Comparison of ENCODE assay signal across 8 mouse cellular contexts in genomic region chr6:31079586-31080259, GRCm38 (mm10).
A peak's percentile ranks its signal among the peaks of the same experiment; 100 is the strongest.
DNase-seq lines count a peak whose midpoint lies in the region; ATAC-seq and TF ChIP-seq lines count a peak whose summit lies in the region.

No protein-coding gene starts in this region.

- TF ChIP-seq EP300 in MEL (IDR thresholded peaks at IDR 0.05; ENCODE audit: low read depth in 1 of 2, low read length in 2 of 2), result peak in 1 of 2 experiments; percentile 75; a peak in 2 of 4 replicates

- no peaks in the 10 kb centered on the region for H3K27me3 ChIP-seq in kidney, postnatal 0 days (ENCODE audit: insufficient read depth, low read length)
- no peaks in the 10 kb centered on the region for H3K27me3 ChIP-seq in kidney, embryonic 16.5 days (ENCODE audit: insufficient read depth, low read length)
- no peaks in the 10 kb centered on the region for H3K27me3 ChIP-seq in MEL (ENCODE audit: control insufficient read depth in 1 of 2, insufficient read depth in 2 of 2, low read length in 2 of 2)
- no peaks in the 10 kb centered on the region for H3K27me3 ChIP-seq in hindbrain, embryonic 12.5 days

- H3K4me3 ChIP-seq in kidney, postnatal 0 days (replicated peaks; ENCODE audit: low read depth, low read length), result no peak overlapping the region
- H3K4me3 ChIP-seq in kidney, embryonic 16.5 days (ENCODE audit: low read length), result no peak overlapping the region
- H3K4me3 ChIP-seq in MEL (ENCODE audit: control insufficient read depth in 1 of 2, insufficient read depth in 1 of 2, low read depth in 2 of 2, low read length in 2 of 2) (no peak overlapping the region), macrophage (ENCODE audit: inconsistent target) (no peak overlapping the region)
- no peak overlapping the region for H3K4me3 ChIP-seq in hindbrain, embryonic 12.5 days

- WGBS in kidney, postnatal 0 days, result 47% methylated on average over 14 of the region's 14 CpGs
- 58% methylated on average over 14 of the region's 14 CpGs for WGBS in kidney, embryonic 16.5 days
- 18% methylated on average over 13 of the region's 14 CpGs for WGBS in macrophage (ENCODE audit: missing documents)
- 73% methylated on average over 14 of the region's 14 CpGs for WGBS in hindbrain, embryonic 12.5 days

- no peaks in the 10 kb centered on the region for H3K4me1 ChIP-seq in kidney, postnatal 0 days (replicated peaks; ENCODE audit: insufficient read depth, low read length)
- H3K4me1 ChIP-seq in kidney, embryonic 16.5 days (ENCODE audit: insufficient read depth, low read length), result peaks cover 11% of the 10 kb centered on the region; the same call in 1 of the 2 replicates
- peaks cover 14 to 38% of the 10 kb centered on the region in 2 experiments for H3K4me1 ChIP-seq in MEL (ENCODE audit: control insufficient read depth in 1 of 2, insufficient read depth in 2 of 2, low read length in 2 of 2)
- H3K4me1 ChIP-seq in hindbrain, embryonic 12.5 days, result peaks cover 18% of the 10 kb centered on the region

- no peaks in the 10 kb centered on the region for H3K79me2 ChIP-seq in MEL (ENCODE audit: control insufficient read depth, insufficient read depth, low read length, poor library complexity)
- H3K79me2 ChIP-seq in macrophage (ENCODE audit: inconsistent target), result peaks cover 74% of the 10 kb centered on the region

- no peak for TF ChIP-seq CTCF in kidney, postnatal 0 days (IDR thresholded peaks at IDR 0.05; ENCODE audit: low read depth)
- TF ChIP-seq CTCF in MEL (IDR thresholded peaks at IDR 0.05 in 2 of 3, conservative IDR thresholded peaks at IDR 0.05 in 1 of 3; ENCODE audit: control insufficient read depth in 1 of 3, insufficient read depth in 1 of 3, low read depth in 2 of 3, low read length in 3 of 3, poor library complexity in 1 of 3, severe bottlenecking in 1 of 3), result no peak; a peak in 1 of 6 replicates

- H3K9me3 ChIP-seq in kidney, postnatal 0 days (replicated peaks; ENCODE audit: low read length), result no peaks in the 10 kb centered on the region
- H3K9me3 ChIP-seq in kidney, embryonic 16.5 days (ENCODE audit: low read length), result no peaks in the 10 kb centered on the region
- no peaks in the 10 kb centered on the region for H3K9me3 ChIP-seq in MEL (replicated peaks; ENCODE audit: insufficient read depth, low read length)
- H3K9me3 ChIP-seq in hindbrain, embryonic 12.5 days (replicated peaks), result no peaks in the 10 kb centered on the region

- 0 out of 4 replicates have a peak, but pooled peaks of 1 of the 2 experiments have one; percentile 33 for TF ChIP-seq POLR2A in MEL (IDR thresholded peaks at IDR 0.05; ENCODE audit: control insufficient read depth in 1 of 2, insufficient read depth in 1 of 2, low read depth in 1 of 2, low read length in 2 of 2, poor library complexity in 1 of 2)

- H3K4me2 ChIP-seq in kidney, postnatal 0 days (ENCODE audit: low read length), result no peak overlapping the region
- H3K4me2 ChIP-seq in kidney, embryonic 16.5 days (replicated peaks; ENCODE audit: low read depth, low read length), result no peak overlapping the region
- H3K4me2 ChIP-seq in hindbrain, embryonic 12.5 days (replicated peaks), result no peak overlapping the region

- peak; percentile 52 for DNase-seq in kidney, postnatal 0 days (ENCODE audit: low spot score)
- DNase-seq in MEL (ENCODE audit: low read depth, low spot score), result peak; percentile 91
- DNase-seq in cerebellum, postnatal 10 days, result peak; percentile 75 to 87
- no peak for DNase-seq in adrenal gland, postnatal 25 days
- DNase-seq in retina, embryonic 14.5 days (ENCODE audit: low spot score), result no peak

- H3K27ac ChIP-seq in kidney, postnatal 0 days, result no peak overlapping the region
- no peak overlapping the region for H3K27ac ChIP-seq in kidney, embryonic 16.5 days (ENCODE audit: low read length)
- H3K27ac ChIP-seq in MEL (ENCODE audit: control insufficient read depth, low read depth, low read length), result peak overlapping the region; percentile 80
- H3K27ac ChIP-seq in macrophage, result peak overlapping the region; percentile 90
- no peak overlapping the region for H3K27ac ChIP-seq in hindbrain, embryonic 12.5 days

- ATAC-seq in kidney, postnatal 0 days (replicated peaks; ENCODE audit: low FRiP score, low read depth), result no peak; the same call in 1 of the 2 replicates
- no peak for ATAC-seq in kidney, embryonic 16.5 days (ENCODE audit: low FRiP score, low TSS enrichment)
- no peak for ATAC-seq in hindbrain, embryonic 12.5 days (ENCODE audit: low FRiP score)

- no peak for TF ChIP-seq RAD21 in MEL (IDR thresholded peaks at IDR 0.05; ENCODE audit: low read depth, low read length)

- no peaks in the 10 kb centered on the region for H3K36me3 ChIP-seq in kidney, postnatal 0 days (ENCODE audit: insufficient read depth, low read length)
- H3K36me3 ChIP-seq in kidney, embryonic 16.5 days (ENCODE audit: insufficient read depth, low read length), result no peaks in the 10 kb centered on the region
- H3K36me3 ChIP-seq in MEL (ENCODE audit: control insufficient read depth in 1 of 2, insufficient read depth in 2 of 2, low read length in 2 of 2) (peaks cover 12 to 35% of the 10 kb centered on the region in 2 experiments), macrophage (ENCODE audit: inconsistent target) (peaks cover 44% of the 10 kb centered on the region; the same call in 1 of the 2 replicates)
- H3K36me3 ChIP-seq in hindbrain, embryonic 12.5 days, result no peaks in the 10 kb centered on the region

- no peak overlapping the region for H3K9ac ChIP-seq in kidney, postnatal 0 days (ENCODE audit: low read depth, low read length)
- no peak overlapping the region for H3K9ac ChIP-seq in kidney, embryonic 16.5 days (replicated peaks; ENCODE audit: low read length)
- H3K9ac ChIP-seq in MEL (ENCODE audit: control insufficient read depth, low read depth, low read length, poor library complexity, severe bottlenecking), result peak overlapping the region; percentile 43
- no peak overlapping the region for H3K9ac ChIP-seq in hindbrain, embryonic 12.5 days

TF ChIP-seq in MEL, 35 proteins besides CTCF, POLR2A, EP300 and RAD21:
- TF ChIP-seq NELFE (IDR thresholded peaks at IDR 0.05; ENCODE audit: low read depth, low read length) (no peak), TBP (IDR thresholded peaks at IDR 0.05; ENCODE audit: low read depth, low read length) (peak; percentile 70), ETS1 (IDR thresholded peaks at IDR 0.05; ENCODE audit: low read depth, low read length) (peak; percentile 59), E2F4 (IDR thresholded peaks at IDR 0.05; ENCODE audit: borderline replicate concordance, low read depth, low read length) (no peak), ZC3H11A (IDR thresholded peaks at IDR 0.05; ENCODE audit: low read depth, low read length) (no peak), HCFC1 (IDR thresholded peaks at IDR 0.05; ENCODE audit: low read depth, low read length) (0 out of 2 replicates have a peak, but pooled peaks have one; percentile 42), NRF1 (IDR thresholded peaks at IDR 0.05; ENCODE audit: insufficient read depth, low read depth, low read length, poor library complexity, severe bottlenecking) (peak; percentile 24; the same call in 1 of the 2 replicates), RCOR1 (IDR thresholded peaks at IDR 0.05; ENCODE audit: low read depth, low read length) (0 out of 2 replicates have a peak, but pooled peaks have one; percentile 21), MAZ (IDR thresholded peaks at IDR 0.05; ENCODE audit: low read depth, low read length) (no peak), MXI1 (IDR thresholded peaks at IDR 0.05; ENCODE audit: low read depth, low read length) (peak; percentile 81), MAX (IDR thresholded peaks at IDR 0.05; ENCODE audit: low read length) (peak; percentile 89), MYC (IDR thresholded peaks at IDR 0.05; ENCODE audit: low read depth, low read length) (peak; percentile 93), TCF12 (IDR thresholded peaks at IDR 0.05; ENCODE audit: low read depth, low read length) (peak; percentile 43; the same call in 1 of the 2 replicates), JUND (IDR thresholded peaks at IDR 0.05; ENCODE audit: low read depth, low read length) (peak; percentile 95; the same call in 1 of the 2 replicates), MYB (IDR thresholded peaks at IDR 0.05; ENCODE audit: low read depth, low read length) (peak; percentile 85), SIN3A (IDR thresholded peaks at IDR 0.05; ENCODE audit: low read length) (peak; percentile 73), ELF1 (IDR thresholded peaks at IDR 0.05; ENCODE audit: low read depth, low read length) (peak; percentile 70), USF1 (IDR thresholded peaks at IDR 0.05; ENCODE audit: low read depth, low read length) (0 out of 2 replicates have a peak, but pooled peaks have one; percentile 9)

Comparison
In these comparisons a context has a peak if more than half of its experiments do, and no peak if none do; other contexts are left out.
1. DNase-seq: peak in kidney, postnatal 0 days (single experiment), MEL (single experiment) and cerebellum, postnatal 10 days (2 of 2); none in adrenal gland, postnatal 25 days (single experiment) and retina, embryonic 14.5 days (single experiment).
2. H3K27ac ChIP-seq: peak in MEL (single experiment) and macrophage (single experiment); none in kidney, postnatal 0 days (single experiment), kidney, embryonic 16.5 days (single experiment) and hindbrain, embryonic 12.5 days (single experiment).